Mouse (Mus musculus): ENCODE measurements around the gene Gm10135.

Gm10135 gene

DNA sequence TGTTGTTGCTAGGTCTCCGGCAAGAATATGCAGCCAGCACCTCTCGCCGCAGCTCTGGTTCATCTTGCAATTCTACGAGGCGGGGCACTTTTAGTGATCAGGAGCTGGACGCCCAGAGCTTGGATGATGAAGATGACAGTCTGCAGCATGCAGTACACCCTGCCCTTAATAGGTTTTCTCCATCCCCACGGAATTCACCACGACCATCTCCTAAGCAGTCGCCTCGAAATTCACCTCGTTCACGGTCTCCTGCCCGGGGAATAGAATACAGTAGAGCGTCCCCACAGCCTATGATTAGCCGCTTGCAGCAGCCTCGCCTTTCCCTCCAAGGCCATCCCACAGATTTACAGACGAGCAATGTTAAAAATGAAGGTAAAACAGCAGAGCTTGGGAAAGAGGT, 17.2 kb downstream of the Gm10135 start:
- no peak for DNase-seq

DNA sequence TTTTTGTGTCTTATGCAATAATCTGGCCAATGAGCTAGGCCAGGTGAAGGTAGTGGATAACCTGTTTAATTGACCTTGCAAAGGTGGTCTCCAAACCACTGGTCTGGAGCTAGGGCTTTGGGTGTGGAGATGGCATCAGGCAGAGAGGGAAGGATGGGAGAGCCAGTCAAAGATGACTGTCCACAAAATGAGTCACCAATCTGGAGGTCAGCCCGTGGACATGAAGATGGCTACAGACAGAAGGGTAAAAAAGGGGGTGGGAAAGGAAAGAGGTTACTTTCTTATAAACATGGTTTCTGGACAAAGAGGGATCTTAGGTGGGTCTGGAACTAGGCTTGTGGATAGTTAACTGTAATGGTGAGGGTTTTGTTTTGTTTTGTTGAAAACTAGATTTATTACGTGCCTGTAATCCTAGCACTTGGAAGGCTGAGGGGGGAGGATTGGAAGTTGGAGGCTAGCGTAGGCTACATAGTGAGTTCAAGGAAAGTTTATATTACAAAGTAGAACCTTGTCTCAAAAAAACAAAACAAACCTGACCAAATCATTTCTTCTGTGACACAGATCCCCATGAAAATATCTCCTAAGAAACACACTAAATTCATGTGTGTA, 20.4 kb downstream of the Gm10135 start:
- DNase-seq, result no peak

DNA sequence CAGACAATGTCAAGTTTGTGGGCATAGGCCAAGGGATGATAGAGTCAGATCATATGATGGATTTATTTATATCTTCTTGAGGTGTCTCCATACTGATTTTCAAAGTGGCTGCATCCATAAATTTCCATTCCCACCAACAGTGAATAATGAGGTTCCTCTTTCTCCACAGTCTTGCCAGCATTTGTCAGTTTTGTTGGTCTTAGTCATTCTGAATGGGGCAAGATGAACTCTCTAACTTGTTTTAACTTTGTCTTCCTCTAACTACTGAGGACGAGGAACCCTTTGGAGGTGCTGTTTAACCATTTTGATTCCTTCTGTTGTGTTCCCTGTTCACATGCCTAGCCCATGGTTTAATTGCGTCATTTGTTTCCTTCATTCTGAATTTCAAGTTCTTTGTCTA, 24.2 kb downstream of the Gm10135 start:
- no peak for DNase-seq

DNA sequence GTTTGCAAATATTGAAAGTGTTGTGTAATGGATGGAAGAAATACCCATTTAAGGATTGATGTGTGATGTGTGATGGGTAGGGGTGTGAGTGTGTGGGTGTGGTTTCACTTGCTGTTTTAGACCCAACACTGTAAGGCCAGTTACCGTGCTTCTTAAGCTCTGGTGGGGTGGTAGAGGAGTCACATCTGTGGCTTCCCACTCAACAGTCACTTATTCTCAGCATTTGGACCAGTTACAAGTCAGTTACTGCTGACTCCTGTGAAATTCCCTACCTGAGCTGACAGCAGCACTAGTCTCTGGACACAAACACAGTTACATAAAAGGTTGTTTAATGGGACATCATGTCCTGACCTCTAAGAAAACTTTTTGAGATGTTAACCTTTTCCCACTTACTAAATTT, 26.4 kb downstream of the Gm10135 start:
- no peak for DNase-seq

DNA sequence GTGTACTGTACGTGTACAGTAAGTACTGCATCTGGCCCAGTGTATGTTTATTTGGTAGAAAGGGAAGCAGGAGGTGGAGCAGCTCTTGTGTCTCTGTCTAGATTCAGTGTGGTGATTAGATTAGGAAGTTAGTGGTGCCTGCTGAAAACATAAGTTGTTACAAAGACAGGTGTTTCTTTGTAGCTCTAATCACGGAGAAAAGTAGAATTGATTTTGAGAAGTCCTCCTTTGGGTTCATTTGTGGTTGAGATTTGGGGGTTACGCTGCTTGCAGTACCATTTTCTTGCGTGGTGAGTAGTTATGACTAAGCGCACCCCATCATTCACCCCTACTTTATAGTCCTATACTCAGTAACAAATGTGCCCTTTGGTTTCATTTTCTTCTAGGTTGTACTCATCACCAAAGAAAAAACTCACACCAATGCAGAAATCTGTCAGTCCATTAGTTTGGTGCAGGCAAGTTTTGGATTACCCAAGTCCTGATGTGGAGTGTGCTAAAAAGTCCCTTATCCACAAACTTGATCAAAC, 33.5 kb downstream of the Gm10135 start:
- DNase-seq, result no peak

DNA sequence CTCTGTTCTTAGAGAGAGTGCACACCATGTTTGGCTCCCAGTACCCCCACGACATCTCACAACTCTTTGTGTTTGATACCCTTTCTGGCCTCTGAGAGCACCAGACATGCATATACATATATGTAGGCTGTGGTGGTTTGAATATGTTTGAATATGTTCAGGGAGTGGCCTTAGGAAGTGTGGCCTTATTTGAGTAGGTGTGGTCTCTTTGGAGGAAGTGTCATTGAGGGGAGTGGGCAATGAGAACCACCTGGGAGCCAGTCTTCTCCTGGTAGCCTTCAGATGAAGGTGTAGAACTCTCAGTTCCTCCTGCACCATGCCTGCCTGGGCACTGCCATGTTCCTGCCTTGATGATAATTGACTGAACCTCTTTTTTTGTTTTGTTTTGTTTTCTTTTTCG, 35.2 kb downstream of the Gm10135 start:
- DNase-seq, result peak; percentile 9 to 22

DNA sequence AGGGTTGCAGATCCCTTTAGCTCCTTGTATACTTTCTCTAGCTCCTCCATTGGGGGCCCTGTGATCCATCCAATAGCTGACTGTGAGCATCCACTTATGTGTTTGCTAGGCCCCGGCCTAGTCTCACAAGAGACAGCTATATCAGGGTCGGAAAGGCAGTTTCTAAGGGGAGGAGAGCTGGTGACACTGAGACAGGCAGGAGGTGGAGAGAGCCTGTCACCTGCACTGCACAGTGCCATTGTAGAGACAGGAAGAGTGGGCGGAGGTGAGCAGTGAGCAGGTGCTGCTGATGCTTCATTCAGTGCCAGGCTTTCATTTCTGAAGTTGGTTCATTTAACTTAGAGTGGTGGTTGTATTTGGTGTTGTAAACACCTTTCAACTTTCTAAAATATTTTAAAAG, 36.1 kb downstream of the Gm10135 start:
- DNase-seq, result peak in 1 of 2 experiments; percentile 23

DNA sequence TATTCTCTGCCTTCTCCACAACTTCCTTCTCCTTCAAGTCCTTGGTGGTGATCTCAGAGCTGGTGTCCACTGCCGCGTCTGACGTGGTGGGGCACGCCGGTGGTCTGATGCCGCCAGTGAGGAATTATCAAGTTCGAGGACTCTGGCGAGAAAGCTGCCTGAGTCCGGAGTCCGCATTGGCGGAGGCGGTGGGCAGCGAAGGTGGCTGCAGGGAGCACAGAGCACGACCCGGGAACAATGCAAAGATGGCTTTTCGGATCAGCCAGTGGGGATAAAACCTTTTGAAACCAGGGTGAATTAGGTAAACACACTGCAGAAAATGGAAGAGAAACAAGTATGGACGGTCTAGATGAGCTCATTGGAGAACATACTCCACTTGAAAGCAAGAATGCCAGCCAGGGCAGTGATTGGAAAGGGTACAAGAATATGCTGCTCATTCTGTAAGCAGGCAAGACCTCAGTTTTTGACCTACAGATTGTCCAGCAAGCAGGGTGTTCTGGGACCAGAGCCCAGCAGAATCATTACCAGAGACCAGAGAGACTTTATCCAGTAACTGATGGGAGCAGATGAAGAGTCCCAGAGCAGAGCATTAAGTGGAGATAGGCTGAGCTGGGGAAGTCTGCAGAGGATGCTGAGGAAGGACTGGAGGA, 41.4 kb downstream of the Gm10135 start:
- no peak for DNase-seq

DNA sequence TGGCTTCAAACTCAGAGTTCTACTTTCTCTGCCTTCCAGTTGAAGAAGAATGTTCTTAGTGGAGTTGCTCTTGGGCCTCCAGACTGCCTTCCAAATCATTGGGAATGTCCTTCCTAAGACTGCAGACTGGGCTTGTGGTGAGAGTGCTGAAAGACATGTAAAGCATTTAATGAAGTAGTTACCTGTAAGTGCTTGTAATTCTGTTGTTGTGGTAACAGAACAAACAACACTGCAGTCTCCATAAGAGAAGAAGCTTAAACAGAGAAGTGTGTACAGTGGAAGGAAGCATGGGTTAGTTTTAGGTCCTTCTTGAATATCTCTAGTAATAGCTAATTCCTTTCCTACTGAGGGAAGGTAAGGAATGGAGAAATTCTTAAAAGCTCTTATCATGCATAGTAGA, 47.4 kb downstream of the Gm10135 start:
- DNase-seq, result no peak

DNA sequence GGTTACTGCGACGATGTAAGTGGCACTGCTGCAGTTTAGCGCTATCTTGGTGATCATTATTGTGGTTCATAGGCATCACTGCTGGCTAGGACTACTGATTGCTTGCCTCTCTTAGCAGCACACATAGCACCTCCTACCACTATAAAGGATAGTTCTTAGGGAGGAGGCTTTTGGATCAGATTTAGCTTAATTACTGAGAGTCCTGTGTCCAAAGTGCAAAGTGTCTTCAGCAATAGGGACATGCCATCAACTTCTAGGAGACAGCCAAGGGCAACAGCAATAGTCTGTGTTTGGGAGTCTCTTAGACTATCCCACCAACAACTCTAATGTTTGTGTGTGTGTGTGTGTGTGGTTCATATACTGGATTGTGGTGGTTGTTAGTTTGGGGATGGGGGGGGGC, 51.7 kb downstream of the Gm10135 start:
- no peak for DNase-seq

DNA sequence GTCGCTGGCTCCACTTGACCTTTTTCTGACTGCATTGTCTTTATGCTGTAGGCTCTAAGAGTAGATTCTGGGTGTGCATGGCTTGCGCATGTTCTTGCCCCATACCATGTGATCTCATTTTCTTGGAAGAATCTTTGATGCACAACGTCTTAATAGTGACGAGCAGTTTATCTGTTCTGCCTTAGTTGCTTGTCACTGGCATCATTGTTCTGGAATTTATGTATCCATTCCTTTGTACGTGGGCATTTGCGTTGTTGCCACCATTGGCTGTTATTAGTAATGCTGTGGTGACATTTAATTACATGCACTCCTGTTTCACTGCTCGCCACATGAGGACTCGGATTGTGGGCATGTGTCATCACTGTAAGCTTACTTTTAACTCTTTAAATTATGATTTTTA, 53.3 kb downstream of the Gm10135 start:
- no peak for DNase-seq

DNA sequence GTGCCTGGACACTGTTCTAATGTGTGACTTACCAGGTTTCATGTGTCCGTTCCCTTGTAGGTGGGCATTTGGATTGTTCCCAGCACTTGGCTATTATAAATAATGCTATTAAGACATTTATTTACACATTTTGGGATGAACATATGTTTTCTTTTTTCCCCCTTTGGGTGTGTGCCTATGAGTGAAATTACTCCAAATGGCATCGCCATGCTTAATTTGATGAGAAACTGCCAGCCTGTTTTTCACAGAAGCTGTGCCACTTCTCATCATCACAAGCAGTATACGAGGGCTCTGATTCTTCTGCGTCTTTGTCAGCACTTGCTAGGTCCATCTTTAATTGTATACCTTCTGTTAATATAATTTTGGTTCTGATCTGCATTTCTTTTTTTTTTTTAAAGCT, 54.1 kb downstream of the Gm10135 start:
- no peak for DNase-seq

DNA sequence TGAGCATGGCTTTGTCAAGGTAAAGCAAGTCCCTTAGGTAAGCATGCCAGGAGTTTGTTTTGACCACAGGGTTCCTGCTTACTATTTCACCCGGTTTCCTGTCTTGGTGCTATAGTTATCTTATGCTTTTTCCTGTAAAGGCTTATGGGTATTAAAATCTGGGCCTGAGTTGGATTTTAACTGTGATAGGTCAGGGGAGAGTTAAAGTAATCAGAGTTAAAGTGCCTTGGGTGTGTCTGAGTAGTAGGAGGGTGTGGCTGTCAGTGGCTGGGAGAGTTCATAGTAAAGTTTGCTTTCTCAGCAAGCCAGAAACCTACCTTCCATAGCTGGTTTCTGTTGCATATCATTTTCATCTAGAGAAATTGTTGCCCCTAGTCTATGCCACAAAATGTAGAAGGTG, 57.7 kb downstream of the Gm10135 start:
- no peak for DNase-seq

DNA sequence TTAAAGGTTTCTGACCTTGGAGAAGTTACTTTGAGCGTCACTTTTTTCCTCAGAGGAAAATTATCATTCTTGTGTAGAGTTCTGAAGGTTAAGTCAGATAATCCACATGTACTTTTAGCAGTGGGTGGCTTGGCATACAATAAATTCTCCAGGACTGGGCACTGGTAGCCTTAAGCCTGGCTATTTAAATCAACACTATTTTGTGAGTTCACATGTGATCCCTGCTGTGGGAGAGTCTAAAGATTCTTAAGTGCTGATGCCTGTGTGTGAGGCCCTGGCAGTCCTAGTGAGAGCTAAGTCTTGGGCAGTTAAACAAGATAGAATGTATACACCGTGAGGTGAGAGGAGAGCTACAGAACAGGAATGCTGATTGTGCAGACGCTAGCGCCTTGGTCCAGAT, 58.5 kb downstream of the Gm10135 start:
- DNase-seq, result no peak

Measured in B cell, adult 2 months (primary cell).